Mouse (Mus musculus) thymus, adult 2 months (tissue): Measurements from ENCODE around the gene Gjc1.

Source experiments
- CTCF ChIP-seq: fragments of 200-500 bp; IDR thresholded peaks from 2 replicates; pipeline ENCODE4 v1.5.1; 2012; ENCODE audit warnings: mild to moderate bottlenecking, control low read depth, low read length, moderate library complexity, borderline replicate concordance; ENCODE audit not compliant: control insufficient read depth, poor library complexity, insufficient read depth; ENCODE audit errors: extremely low read depth
- POLR2A ChIP-seq: fragments of 200-500 bp; IDR thresholded peaks from 2 replicates; pipeline ENCODE4 v1.6.1; 2012; ENCODE audit warnings: mild to moderate bottlenecking, low read length, control low read depth, moderate library complexity; ENCODE audit not compliant: control insufficient read depth, poor library complexity, insufficient read depth; ENCODE audit errors: extremely low read depth

DNA sequence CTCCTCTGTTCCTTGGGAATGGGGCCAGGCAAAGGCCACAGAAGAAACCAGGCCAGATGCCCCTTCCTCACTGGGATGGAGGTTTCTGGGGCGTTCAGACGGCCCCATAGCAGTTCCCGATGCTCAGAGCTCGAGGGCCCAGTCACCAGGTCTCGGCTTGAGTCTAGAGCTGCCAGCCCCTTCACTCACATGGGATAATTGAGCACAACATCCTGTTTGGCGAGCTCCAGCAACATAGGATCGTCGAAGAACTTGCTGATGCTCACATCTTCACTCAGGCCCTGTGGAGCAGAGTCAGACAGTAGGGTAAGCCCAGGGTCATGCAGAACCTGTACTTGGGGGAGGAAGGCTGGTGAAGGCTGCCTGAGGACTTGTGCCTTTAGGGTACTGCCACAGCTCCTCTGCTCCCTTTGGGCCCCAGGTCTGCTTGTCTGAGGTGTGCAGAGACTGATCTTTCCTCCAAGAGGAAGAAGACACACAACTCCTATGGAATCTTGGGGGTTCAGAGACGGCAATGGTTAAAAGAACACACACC is 19.2 kb upstream of the Gjc1 start:
- TF ChIP-seq CTCF (no peak), POLR2A (no peak)
